Mouse (Mus musculus): ENCODE results near the gene Tmem221.

Tmem221 gene

GRCm38 (mm10) chr8:71558071-71558957 lies at the start of gene Tmem221:
Tmem221 (minus strand) TSS chr8:71558871.
- no peak for DNase-seq

GRCm38 (mm10) chr8:71604021-71604420 lies 45.4 kb upstream of the Tmem221 start:
- DNase-seq = no peak

GRCm38 (mm10) chr8:71602666-71603334 lies 44.1 kb upstream of the Tmem221 start:
- no peak for DNase-seq

GRCm38 (mm10) chr8:71601939-71602665 lies 43.4 kb upstream of the Tmem221 start:
- DNase-seq = no peak

GRCm38 (mm10) chr8:71598841-71599240 lies 40.2 kb upstream of the Tmem221 start:
- no peak for DNase-seq

- no peak for DNase-seq
Observed at GRCm38 (mm10) chr8:71598375-71598774, 39.7 kb upstream of the Tmem221 start.

GRCm38 (mm10) chr8:71597451-71597850 lies 38.8 kb upstream of the Tmem221 start, which contains the start of gene Fam129c:
Fam129c (plus strand) TSS chr8:71597648.
- no peak for DNase-seq

GRCm38 (mm10) chr8:71596798-71597197 lies 38.1 kb upstream of the Tmem221 start:
- no peak for DNase-seq

- DNase-seq = no peak
Observed at GRCm38 (mm10) chr8:71596384-71596783, 37.7 kb upstream of the Tmem221 start.

- DNase-seq = peak; percentile 87
Observed at GRCm38 (mm10) chr8:71595862-71596261, 37.2 kb upstream of the Tmem221 start.

GRCm38 (mm10) chr8:71594324-71594722 lies 35.7 kb upstream of the Tmem221 start:
- no peak for DNase-seq

GRCm38 (mm10) chr8:71593556-71594323 lies 35.1 kb upstream of the Tmem221 start:
- DNase-seq = no peak

- peak; percentile 92 for DNase-seq
Observed at GRCm38 (mm10) chr8:71592374-71593170, 33.9 kb upstream of the Tmem221 start.

- peak; percentile 98 for DNase-seq
Observed at GRCm38 (mm10) chr8:71591471-71592373, 33.1 kb upstream of the Tmem221 start, which contains the start of gene Pgls. Pgls (plus strand) TSS chr8:71592176.

GRCm38 (mm10) chr8:71591017-71591416 lies 32.3 kb upstream of the Tmem221 start:
- DNase-seq = no peak

GRCm38 (mm10) chr8:71588762-71589161 lies 30.1 kb upstream of the Tmem221 start:
- DNase-seq = no peak

GRCm38 (mm10) chr8:71586891-71587290 lies 28.2 kb upstream of the Tmem221 start:
- no peak for DNase-seq

- DNase-seq = no peak
Observed at GRCm38 (mm10) chr8:71580201-71580600, 21.5 kb upstream of the Tmem221 start.

- no peak for DNase-seq
Observed at GRCm38 (mm10) chr8:71579476-71579875, 20.8 kb upstream of the Tmem221 start.

- no peak for DNase-seq
Observed at GRCm38 (mm10) chr8:71579009-71579408, 20.3 kb upstream of the Tmem221 start.
